Mouse (Mus musculus) forebrain, embryonic 16.5 days (tissue): ENCODE data around the gene Spast. TPM values are rescaled to one million over a fixed set of nuclear protein-coding genes. Genes with fewer than 3 reads are reported as not detected.

Experiments
- ATAC-seq: fragments of 200-750 bp; cut with Nextera tagmentation; 2 replicates; pipeline ENCODE4 v1.8.0; 2017; ENCODE audit warnings: mild to moderate bottlenecking, moderate library complexity
- H3K27ac ChIP-seq: fragments of 300-500 bp; sonication (generic); 2 replicates; pipeline ENCODE4 v1.5.1; 2014; ENCODE audit warnings: low read length, control low read depth
- H3K27me3 ChIP-seq: fragments of 300-500 bp; sonication (generic); replicated peaks from 2 replicates; pipeline ENCODE4 v1.6.1; 2014; ENCODE audit warnings: low read length; ENCODE audit not compliant: control insufficient read depth, insufficient read depth
- H3K36me3 ChIP-seq: fragments of 300-500 bp; sonication (generic); 2 replicates; pipeline ENCODE4 v1.6.1; 2014; ENCODE audit not compliant: control insufficient read depth, insufficient read depth
- H3K4me1 ChIP-seq: fragments of 300-500 bp; sonication (generic); replicated peaks from 2 replicates; pipeline ENCODE4 v1.6.1; 2014; ENCODE audit warnings: low read length; ENCODE audit not compliant: control insufficient read depth, insufficient read depth
- H3K4me2 ChIP-seq: fragments of 300-500 bp; sonication (generic); 2 replicates; pipeline ENCODE4 v1.6.1; 2014; ENCODE audit warnings: mild to moderate bottlenecking, low read length, control low read depth
- H3K4me3 ChIP-seq: fragments of 300-500 bp; sonication (generic); replicated peaks from 2 replicates; pipeline ENCODE4 v1.5.1; 2014; ENCODE audit warnings: mild to moderate bottlenecking, low read length, control low read depth
- H3K9ac ChIP-seq: fragments of 300-500 bp; sonication (generic); replicated peaks from 2 replicates; pipeline ENCODE4 v1.6.1; 2014; ENCODE audit warnings: low read depth, low read length, control low read depth
- H3K9me3 ChIP-seq: fragments of 300-500 bp; sonication (generic); 2 replicates; pipeline ENCODE4 v1.6.1; 2016; ENCODE audit warnings: low read length; ENCODE audit not compliant: control insufficient read depth
- WGBS: fragments of 180-500 bp; shearing (Covaris S2); extraction: QIAGEN DNeasy Blood & Tissue Kit; methylation state at CpG from one replicate; pipeline ENCODE4 v1.1.7; 2014; 5-methylcytosine and 5-hydroxymethylcytosine counted together
- polyA plus RNA-seq: library from polyadenylated mRNA; unstranded; fragments of >200 nt; fragmentation: Nextera tagmentation; extraction: Ambion mirVana; gene quantifications from 2 replicates; pipeline ENCODE4 v1.2.1, GENCODE M21; 2015

Gene Spast
- polyA plus RNA-seq, 1 experiment from 2014 or later, result 28.3 TPM

- Histone ChIP-seq H3K4me3 (no peak overlapping the region), H3K4me1 (no peaks in the 10 kb centered on the region), H3K4me2 (no peak overlapping the region), H3K9me3 (no peaks in the 10 kb centered on the region), H3K9ac (no peak overlapping the region), H3K27me3 (no peaks in the 10 kb centered on the region), H3K27ac (no peak overlapping the region), H3K36me3 (no peaks in the 10 kb centered on the region)
- ATAC-seq, result no peak
- WGBS, result 84% methylated on average over 9 of the region's 9 CpGs
These were observed 99.0 kb downstream of the Spast start for GRCm38 (mm10) chr17:74437762-74438161.

DNA sequence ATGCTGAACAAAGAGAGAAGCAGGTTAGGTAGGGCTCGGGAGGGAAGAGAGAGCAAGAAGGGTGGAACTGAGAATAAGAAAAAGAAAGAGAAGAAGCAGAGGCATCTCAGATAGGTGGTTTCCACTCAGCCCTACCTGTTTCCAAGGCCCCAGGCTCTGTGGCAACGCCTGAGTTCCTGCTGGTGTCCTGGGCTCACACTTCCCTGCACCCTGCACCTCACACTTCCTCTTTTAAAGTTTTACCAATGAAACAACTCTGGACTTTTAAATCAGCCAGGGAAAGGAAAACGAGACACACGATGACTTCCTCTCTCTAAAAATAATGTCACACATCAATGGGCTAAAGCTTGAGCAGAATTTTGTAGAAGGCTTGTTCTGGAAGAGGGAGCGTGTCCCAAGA, 101.7 kb downstream of the Spast start:
- H3K4me2 ChIP-seq, result no peak overlapping the region
- H3K4me3 ChIP-seq, result no peak overlapping the region
- H3K27me3 ChIP-seq, result no peaks in the 10 kb centered on the region
- ATAC-seq, result no peak
- H3K9ac ChIP-seq, result no peak overlapping the region
- WGBS, result 84% methylated on average over 5 of the region's 5 CpGs
- H3K36me3 ChIP-seq, result no peaks in the 10 kb centered on the region
- H3K9me3 ChIP-seq, result no peaks in the 10 kb centered on the region
- no peaks in the 10 kb centered on the region for H3K4me1 ChIP-seq
- H3K27ac ChIP-seq, result no peak overlapping the region

Other genes with a start within 250 kb of the Spast start
- 63.9 and 66.3 TPM in 2 replicates for gene Memo1, start 43.5 kb upstream of the Spast start, polyA plus RNA-seq
- 180 and 189 TPM in 2 replicates for gene Dpy30, start 15.0 kb upstream of the Spast start, polyA plus RNA-seq
- 31.4 and 33.2 TPM in 2 replicates for gene Slc30a6, start 56.6 kb downstream of the Spast start, polyA plus RNA-seq
- gene Nlrc4, start 120.2 kb downstream of the Spast start, polyA plus RNA-seq, result 0.25 and 0.27 TPM in 2 replicates
- gene Yipf4, start 150.5 kb downstream of the Spast start, polyA plus RNA-seq, result 50.4 and 62.0 TPM in 2 replicates
- 90.9 and 95.5 TPM in 2 replicates for gene Birc6, start 189.3 kb downstream of the Spast start, polyA plus RNA-seq